Mouse (Mus musculus) brain, embryonic 14.5 days (tissue): ENCODE results near the gene Sfmbt2. TPM values are rescaled to one million over a fixed set of nuclear protein-coding genes. Genes with fewer than 3 reads are reported as not detected.

Source experiments
- DNase-seq: peaks from one replicate; pipeline ENCODE4 v3.0.0-alpha.2; 2011; ENCODE audit warnings: low read depth
- CTCF ChIP-seq: fragments of 200-500 bp; IDR thresholded peaks from 2 replicates; pipeline ENCODE4 v1.5.1; 2012; ENCODE audit warnings: inconsistent platforms, mild to moderate bottlenecking, moderate library complexity, borderline replicate concordance; ENCODE audit not compliant: insufficient read depth, insufficient read length; ENCODE audit errors: extremely low read depth
- POLR2A ChIP-seq: fragments of 200-500 bp; IDR thresholded peaks from 2 replicates; pipeline ENCODE4 v1.6.1; 2012; ENCODE audit warnings: mild to moderate bottlenecking, inconsistent platforms, borderline replicate concordance; ENCODE audit not compliant: poor library complexity, insufficient read depth, insufficient read length, severe bottlenecking; ENCODE audit errors: extremely low read depth
- polyA plus RNA-seq: library from polyadenylated mRNA; depleted of rRNA; stranded (reverse); fragments of >200 nt; gene quantifications from 2 replicates; pipeline ENCODE4 v1.2.3, GENCODE M21; 2012; rRNA removed

Gene Sfmbt2
- polyA plus RNA-seq, 1 experiment, result 2.9 TPM

DNA sequence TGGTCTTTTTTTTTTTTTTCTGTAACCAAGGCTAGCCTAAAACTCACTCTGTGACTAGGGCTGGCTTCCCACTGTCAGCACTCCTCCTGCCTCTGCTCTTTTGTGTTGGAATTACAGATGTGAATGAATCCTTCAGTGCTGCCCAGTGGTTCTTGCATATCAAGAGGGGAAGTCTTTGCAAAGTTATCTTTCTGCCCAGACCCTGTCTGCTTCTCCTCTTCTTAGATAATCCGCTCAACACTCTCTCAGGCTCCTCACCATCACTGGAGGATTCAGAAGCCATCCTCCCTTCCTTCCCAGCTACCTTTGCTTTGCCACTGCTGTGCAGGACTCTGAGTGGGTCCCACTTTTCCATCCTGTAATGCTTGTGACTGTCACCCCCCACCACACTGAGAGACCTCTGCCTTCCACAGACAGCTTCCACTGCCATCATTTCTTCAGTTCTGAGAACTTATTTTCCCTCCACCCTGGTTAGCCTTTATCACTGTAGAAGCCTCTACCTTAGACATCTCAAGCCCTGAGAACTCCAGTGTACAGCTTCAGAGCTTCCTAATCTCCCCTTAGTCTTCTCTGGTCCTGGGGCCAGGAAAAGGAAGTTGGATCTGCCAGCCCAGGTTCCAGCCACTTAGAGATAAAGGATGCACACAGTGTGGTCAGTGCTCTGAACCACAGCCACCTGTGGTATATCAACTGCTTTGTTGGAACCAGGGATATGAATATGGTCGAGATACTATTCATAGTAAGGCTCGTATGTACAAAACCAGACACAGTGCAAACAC, 205.8 kb downstream of the Sfmbt2 start:
- TF ChIP-seq POLR2A (no peak), CTCF (no peak)
- no peak for DNase-seq

DNA sequence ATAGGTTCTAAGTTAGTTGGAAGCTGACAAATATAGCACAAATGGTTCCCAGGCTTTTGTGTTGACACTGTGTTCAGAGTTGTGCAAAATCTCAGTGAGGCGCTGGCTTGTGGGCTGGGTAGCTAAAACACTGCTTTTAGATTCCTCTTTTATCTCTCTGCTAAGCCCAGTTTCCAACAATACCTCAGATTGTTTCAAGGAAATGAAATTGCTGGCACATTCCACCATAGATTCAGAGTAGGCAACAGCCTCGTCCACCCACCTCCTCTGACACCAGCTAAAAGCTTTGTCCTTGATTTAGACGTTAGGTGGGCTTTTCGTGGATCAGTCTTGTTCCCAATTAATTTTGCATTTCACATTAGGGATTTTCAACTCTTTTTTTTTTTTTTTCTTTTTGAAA, 212.4 kb downstream of the Sfmbt2 start:
- no peak for DNase-seq
- TF ChIP-seq POLR2A (no peak), CTCF (no peak)

- no peak for DNase-seq
- TF ChIP-seq CTCF, result no peak
- TF ChIP-seq POLR2A, result no peak
Observed at GRCm38 (mm10) chr2:10583103-10583502, 212.8 kb downstream of the Sfmbt2 start.

DNA sequence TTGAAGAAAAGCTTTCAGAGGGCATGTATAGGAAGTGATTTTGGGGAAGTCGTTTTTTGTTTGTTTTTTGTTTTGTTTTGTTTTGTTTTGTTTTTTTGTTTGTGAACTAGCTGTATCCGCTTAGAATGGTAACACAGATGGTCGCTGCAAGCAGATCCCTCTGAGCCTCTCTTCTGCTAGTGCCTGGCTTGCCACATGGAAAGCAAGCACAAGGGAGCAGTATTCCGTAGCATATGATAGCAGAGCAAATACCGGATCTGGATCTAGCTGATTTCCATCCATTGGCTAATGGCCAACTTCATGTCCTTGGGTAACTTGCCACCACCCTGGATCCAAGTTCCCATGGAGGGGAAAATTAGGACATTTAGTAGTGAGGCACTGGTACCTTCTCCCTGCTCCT, 221.0 kb downstream of the Sfmbt2 start:
- TF ChIP-seq POLR2A (no peak), CTCF (no peak)

GRCm38 (mm10) chr2:10615500-10615899, 245.2 kb downstream of the Sfmbt2 start:
- no peak for TF ChIP-seq CTCF
- TF ChIP-seq POLR2A, result no peak
- DNase-seq, result no peak

More for the DNA sequence above, 221.0 kb downstream of the Sfmbt2 start:
- DNase-seq, result no peak

Other genes with a start within 250 kb of the Sfmbt2 start
- 1.0 and 1.6 TPM in 2 replicates for gene Itih2, start 239.1 kb upstream of the Sfmbt2 start, polyA plus RNA-seq
- gene Itih5, start 216.9 kb upstream of the Sfmbt2 start, polyA plus RNA-seq, result 3.1 and 7.3 TPM in 2 replicates